Mouse (Mus musculus): ENCODE measurements around the gene Plcg1.

DNA sequence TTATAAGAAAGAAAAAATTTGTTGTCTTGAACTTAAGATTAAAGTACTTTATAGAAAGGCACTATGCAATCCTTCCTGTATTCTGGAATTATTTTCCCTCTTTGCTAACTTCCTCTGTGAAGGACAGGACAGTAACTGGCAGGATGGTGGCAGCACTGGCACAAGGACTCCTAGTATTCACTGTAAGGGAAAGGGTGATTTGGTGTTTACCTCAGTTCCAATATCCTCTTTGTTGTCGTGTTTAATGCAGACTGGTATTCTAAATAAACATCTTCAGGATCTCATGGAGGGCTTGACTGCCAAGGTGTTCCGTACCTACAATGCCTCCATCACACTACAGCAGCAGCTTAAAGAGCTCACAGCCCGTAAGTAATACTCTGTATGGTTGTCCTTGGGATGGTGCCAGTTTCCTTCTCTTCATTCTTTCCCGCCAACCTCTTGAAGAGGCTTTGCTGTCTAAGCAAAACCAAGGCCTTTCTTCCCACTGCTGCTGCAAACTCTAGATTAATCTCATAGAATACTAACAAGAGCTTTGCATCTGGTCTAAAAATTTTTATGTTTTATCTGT lies 15.6 kb upstream of the Plcg1 start:
- TF ChIP-seq CTCF (IDR thresholded peaks at IDR 0.05; ENCODE audit: low read depth), result no peak
- TF ChIP-seq EP300 (IDR thresholded peaks at IDR 0.05; ENCODE audit: low read depth), result no peak

Data from liver, embryonic 14.5 days (tissue).